Mouse (Mus musculus) heart, adult 18-20 months (tissue): ENCODE results near the gene Ubr7. TPM values are rescaled to one million over a fixed set of nuclear protein-coding genes. Genes with fewer than 3 reads are reported as not detected.

Experiments
- DNase-seq, 2 experiments: peaks; one replicate each; pipeline ENCODE4 v3.0.0; 2021 to 2022; ENCODE audit warnings: mixed read lengths in 1 of 2
- total RNA-seq, 2 experiments: library from RNA; stranded (reverse); gene quantifications; 2 replicates each; pipeline ENCODE4 v1.2.3; 2021

Gene Ubr7
- total RNA-seq, 2 experiments from 2014 or later = 26.9 to 27.8 TPM

DNA sequence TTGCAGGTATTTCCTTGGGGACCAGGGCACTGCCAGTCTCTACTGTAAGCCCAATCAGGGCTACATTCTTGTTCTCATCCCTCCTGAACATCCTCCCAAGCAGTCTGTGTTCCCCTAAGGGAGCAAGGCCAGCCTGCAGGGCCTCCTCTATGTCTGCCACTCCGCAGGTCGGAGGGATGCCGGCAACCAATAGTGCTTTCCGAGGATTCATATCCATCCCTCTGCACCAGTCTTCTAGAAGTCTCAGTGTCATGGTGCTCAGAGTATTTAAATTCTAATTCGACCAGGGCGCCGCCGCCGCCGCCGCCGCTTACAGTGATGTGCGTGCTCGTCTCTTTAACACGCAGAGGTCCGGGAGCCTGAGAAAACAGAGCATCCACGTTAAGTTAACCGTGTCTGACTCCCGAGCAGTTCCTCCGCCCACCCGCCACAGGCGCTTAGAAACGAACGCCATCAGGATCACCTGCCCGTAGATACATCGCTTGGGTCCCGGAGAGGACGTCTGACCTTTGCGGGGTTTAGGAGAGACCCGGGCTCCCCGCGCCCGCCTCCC, 14.7 kb upstream of the Ubr7 start:
- no peak for DNase-seq

DNA sequence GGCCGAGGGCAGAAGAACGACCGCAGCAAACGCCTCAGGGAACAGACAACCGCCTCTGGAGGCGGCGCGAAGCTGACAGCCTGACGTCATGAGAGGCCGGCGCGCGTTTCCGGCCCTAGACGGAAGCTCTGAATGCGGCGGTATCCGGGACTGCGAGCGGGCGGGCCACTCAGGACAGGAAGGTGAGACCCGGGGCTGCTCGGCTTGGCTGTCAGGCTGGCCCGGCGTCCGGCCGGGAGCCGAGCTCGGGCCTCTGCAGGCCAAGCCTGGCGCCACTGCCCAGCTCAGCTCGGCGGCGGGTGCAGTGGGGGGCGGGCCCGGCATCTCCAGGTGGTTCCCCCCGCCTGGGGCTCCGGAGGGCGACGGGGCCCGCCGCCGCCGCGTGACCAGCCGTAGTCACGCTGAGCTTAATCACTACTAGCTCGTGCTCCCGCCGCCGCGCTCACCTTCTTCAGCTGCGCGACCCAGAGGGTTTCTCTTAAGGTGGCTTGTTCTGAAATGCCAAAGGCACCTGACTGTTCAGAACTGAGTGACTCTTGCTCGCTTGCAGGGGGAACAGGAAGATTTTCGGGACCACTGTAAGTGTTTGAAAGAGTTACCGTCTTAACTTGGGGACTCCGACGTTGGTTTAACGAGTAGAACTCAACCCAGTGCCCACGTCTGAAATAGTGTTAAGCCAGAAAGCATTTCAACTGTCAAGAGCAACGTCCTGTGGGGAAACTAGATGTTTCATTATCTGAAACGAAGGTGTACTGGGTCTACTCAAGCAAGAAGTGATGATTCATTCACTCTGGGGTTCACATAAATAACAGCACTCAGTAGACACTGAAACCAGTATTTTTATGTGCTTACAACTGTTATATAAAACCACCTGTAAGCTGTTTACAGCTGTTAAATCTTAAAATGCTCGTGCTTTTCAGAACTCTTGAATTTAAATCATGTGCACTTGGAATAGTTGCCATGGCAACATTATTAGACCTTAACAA, 13.9 kb upstream of the Ubr7 start, which contains the start of the genes Moap1 and Tmem251:
TSS of gene Moap1 (minus strand) at position 73 of the 986 bp plus-strand sequence.
TSS of gene Tmem251 (plus strand) at position 174 of the 986 bp plus-strand sequence.
- DNase-seq = peak; percentile 91 to 95

DNA sequence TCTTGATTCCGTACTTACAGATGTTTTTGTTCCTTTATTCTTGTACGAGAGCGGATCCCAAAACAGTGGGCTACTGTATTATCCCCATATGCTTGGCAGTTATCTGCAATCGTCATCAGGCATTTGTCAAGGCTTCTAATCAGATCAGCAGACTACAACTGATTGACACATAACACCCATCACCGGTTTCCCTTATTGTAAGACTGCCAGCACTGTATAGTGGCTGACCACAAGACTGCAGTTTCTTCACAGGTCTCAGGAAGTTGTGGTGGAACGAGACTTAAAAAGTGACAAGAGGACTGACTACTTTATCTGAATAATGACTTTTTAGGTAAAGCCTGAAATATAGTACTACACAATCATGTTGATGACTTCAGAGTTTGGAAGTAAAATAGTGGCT, 12.9 kb upstream of the Ubr7 start:
- no peak for DNase-seq

DNA sequence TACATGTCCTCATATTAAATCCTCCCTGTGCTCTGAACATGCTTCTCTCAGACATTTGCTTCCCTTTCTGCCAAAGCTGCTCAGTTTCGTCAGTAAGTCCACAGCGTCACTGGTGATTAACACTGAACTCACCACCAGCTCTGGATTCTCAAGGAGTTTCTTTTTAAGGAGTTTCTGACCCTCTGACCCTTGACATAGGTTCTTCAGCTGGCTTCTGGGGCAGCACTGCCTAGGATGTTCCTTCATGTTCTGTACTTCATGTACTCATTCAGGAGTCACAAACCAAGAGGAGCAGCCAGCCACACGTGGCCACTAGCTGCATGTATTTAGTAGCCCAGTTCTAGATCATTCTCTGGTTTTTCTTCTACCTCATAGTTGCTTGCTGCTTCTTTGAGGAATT, 9.5 kb upstream of the Ubr7 start:
- DNase-seq = no peak

DNA sequence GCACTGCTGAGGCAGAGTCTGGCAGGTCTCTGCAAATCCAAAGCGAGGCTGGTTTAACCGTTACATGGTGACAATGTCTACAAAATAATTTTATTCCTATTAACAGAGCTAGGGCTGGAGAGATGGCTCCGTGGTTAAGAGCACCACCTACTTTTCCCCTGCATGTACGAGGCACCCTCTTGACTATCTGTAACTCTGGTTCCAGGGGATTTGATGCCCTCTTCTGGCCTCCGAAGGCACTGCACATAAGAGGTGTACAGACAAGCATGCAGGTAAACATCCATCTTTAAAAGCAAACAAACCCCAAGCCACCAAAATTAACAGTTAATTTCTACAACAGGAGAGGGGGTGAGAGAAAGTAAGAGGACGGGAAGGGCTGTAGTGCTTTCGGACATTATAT, 1.5 kb upstream of the Ubr7 start:
- DNase-seq = peak; percentile 11 to 32

DNA sequence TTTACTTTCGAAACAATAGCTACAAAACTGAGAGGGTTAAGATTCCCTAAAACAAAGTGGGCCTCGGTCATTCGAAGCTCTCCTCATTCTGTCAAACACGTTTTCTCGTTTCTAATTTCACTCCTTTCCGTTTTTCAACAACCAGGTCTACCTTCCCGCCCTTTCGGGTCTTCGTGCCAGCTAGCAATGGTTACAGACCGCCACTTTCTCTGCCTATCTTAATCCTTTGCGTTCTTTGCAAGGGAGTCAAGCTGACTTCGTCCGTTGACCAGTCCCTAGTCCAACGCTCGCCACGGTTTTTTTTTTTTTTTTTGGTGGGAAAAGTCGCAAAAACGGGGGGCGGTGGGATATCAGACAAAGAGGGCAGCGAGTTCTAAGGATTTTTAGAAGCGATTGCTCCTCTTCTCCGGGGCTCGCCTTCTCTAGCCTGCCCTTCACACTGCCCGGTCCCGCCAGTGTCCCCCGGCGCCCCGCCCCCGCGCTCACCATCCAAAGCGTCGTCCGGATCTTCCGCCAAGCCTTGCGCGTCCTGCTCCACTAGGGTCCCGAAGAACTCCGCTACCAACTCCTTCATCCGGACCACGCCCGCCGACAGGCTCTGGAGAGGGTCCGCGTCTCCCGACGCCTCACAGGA, 595 bp upstream of the Ubr7 start:
- no peak for DNase-seq

DNA sequence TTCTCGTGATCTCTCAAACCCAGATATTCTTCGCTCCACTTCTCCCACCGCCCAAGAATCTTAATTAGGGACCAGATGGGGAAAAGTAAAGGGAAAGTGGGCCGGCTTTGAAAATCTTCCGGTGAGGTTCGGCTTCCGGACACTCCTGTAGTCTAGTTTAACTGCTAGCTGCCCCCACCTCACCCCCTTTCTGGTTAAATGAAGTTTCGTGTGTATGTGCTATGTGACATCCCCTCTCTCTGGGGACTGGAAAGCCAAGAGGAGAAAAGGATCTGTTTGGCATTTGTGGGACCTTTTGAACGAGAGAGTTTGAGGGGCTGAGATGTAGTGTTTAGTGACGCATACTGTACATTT, 613 bp downstream of the Ubr7 start, which contains the start of gene Gm20604:
TSS of gene Gm20604 (minus strand) at position 270 of the 354 bp plus-strand sequence.
- peak in 1 of 2 experiments; percentile 15 for DNase-seq

DNA sequence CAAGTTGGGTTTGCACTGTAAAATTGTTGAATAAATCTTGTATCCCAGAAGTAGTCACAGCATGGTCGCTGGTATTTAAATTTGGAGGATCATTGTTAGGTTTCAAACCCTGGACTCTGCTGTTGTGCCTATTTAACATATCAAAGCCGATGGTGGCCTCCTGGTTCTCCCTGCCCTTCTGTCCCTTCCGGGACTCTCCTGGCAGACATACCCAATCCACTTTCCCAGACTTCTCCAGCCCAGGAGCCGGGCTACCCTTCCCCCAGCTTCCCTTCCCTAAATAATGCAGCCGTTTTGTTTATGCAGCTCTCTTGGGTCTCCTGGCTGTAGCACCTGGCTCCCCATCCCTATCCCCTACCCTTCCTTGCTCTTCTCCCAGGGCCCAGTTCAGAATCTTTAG, 1.2 kb downstream of the Ubr7 start:
- no peak for DNase-seq

DNA sequence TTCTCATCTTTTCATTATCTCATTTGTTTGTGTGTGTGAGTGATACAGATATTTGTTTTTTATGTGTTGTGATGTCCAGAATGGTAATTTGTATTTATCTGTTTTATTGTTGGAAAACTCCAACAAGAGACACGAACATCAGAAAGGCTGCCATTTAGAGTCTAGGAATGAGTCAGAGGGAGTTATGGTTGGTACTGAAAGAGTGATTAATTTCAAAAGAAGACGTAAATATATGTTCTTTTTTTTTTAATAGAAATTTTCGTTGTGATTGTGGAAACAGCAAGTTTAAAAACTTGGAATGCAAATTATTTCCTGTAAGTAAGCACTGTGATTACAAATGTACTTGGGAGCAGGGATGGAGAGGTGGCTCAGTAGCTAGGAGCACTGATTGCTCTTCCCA, 3.9 kb downstream of the Ubr7 start:
- no peak for DNase-seq

DNA sequence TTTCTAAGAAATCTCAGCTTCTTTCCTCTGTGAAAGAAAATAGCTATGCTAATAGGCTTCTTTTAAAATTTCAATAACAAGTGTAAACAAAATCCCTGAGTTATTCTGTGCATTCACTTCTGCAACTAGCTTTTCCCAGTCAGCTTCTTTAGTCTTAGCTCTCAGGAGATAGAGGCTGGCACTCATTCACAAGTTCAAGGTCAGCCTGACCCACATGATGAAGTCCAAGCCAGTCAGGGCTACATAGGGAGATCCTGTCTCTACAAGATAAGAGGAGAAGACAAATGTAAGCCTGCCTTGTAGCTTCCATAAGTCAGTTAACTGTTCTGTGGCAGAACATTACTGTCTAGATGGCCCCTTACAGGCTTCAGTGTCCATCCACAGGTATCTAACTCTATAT, 5.9 kb downstream of the Ubr7 start:
- DNase-seq = peak in 1 of 2 experiments; percentile 10

DNA sequence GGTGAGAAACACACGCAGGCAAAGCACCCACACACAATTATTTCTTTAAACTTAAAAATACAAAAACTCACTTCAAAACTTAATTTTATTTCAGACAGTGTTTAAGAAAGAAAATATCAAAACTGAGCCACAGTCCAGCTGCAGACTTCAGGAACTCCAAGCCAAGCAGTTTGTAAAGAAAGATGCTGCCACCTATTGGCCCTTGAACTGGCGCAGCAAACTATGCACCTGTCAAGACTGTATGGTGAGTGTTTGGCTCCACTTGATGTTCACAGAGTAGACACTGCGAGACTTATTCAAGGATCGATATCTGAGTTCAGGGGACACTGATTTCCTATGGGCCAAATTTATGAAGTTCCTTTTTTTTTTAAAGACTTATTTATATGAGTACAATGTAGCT, 11.2 kb downstream of the Ubr7 start:
- no peak for DNase-seq

DNA sequence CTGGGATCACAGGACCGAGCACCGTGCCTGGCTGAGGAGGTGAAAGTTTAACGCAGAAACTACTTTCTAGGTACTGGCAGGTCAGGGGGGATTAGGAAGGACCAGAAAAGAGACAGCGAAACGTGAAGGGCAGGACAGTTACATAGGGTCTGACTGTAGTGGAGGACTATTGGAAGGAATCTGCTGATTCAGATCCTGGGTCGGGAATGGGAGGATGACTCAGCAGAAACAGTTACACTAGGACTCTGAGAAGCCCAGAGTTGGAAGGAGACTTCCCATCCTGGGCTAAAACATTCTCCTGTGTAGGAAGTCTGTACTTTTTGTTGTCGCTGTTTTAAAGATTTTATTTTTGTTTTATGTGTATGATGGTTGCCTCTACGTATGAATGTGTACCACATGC, 13.8 kb downstream of the Ubr7 start:
- no peak for DNase-seq

DNA sequence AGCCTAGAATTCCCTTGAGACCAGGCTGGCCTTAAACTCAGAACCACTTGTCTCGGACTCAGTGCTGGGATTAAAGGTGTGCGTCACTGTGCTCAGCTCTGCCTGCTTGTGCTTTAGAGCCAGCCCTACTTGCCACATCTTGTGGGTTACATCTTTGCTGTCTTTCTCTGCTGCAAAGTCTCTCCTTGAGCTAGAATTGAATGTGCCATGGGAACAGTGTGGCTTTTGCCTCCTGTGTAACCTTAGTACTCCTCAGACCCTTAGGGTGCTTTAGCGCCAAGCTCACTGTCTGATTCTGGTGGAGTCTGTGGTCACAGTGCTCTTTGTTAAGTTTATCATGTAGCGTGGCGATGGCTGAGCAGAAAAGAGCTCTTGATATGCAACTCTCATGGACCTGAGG, 14.9 kb downstream of the Ubr7 start:
- DNase-seq = no peak

DNA sequence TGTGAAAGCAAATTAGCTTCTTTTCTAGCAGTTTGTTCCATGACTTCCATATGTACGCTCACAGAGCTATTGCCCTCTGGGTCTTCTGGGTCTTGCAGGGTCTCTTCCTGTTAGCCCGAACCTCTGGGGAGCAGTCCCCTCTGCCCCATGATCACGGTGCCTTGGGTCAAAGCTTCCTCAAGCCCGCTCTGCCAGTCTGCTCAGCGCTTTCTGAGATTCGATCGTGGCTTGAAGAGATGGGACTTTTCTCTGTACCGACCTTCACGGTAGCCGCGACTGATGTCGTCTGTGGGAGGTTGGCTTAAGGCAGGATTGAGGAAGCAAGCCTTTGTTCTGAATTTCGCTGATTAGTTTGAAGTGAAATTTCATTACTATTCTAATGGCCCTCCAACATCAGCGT, 18.3 kb downstream of the Ubr7 start:
- DNase-seq = no peak

DNA sequence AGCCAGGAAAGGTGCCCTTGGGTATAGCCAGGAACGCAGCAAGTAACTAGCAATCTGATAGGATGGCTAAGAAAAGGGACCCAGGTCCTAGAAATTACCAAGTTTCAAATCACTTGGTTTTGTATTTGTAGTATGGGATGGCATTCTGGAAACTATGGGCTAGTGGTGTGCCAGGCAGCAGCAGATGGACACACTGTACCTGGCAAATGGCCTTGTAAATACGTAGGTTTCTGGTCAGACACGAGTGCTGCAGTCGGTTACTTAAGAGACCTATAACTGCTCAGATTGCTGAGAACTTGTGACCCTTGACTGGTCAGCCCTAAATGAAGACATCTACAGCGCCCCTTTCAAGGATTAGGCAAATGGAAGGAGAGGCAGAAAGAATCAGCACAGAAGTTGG, 20.4 kb downstream of the Ubr7 start:
- no peak for DNase-seq

DNA sequence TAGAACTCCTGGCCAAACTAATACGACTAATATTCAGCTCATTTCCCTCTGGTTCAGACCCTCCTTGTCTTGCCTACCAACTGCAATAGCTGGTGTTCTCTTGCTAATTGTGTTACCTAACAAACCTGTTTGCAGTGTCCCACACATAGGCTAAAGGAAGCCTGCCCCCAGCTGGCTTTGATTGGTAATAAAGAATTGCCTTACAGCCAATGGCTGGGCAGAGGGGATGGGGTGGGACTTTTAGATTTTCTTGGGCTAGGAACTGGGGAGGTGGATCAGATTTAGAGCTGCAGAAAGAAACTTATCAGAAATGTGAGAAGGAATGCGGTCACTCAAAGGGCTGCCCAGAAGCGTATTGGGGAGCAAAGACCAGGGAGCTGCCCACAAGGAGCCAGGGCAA, 21.7 kb downstream of the Ubr7 start:
- DNase-seq = peak in 1 of 2 experiments; percentile 23

DNA sequence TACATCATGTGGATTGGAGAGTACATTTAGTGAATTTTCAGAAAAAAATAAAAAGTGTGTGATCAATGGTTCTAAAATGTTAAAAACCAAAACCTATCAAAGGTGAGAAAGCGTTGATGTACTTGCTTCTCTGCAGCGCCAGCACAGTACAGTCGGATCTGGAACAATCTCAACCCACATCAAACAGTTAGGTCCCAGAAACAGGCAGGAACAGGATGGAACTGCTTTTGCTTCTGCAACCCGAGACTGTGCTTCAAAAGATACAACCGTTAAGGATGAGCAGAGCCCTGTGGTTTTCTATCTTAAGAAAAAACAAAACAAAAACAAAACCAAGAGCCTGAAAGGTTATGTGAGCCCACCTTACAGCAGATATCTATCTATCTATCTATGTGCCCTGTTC, 25.1 kb downstream of the Ubr7 start:
- no peak for DNase-seq

DNA sequence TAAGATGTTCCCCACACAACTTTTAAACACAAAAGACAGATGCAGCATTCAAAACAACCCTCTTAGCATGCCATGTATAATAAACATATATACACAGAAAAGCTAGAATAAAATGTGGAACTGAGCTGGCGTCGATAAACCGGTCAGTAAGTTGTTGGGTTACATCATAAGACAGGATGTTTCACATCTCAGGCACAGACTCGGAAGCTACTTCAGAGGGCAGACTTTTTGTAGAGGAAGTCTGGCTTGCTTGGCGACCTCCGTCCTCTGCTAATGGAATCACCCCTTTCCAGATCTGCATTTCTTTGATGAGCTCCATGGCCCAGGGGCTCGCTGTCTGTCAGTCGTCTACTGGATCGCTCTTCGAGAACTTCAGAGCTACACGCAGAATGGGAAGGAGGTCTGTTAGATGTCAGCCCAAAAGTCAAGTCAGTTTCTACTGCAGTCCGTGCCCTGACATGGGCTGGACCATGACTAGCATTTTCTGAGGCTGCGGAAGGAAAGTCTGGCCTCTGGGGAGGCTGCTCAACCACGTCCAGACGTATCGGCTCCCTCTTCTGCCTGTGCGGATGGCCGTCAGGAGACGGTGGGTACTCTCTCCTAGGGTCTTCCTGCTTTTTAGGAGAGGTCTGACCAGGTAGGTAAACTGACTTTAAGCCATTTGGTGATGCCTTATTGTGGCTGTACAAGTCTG, 27.3 kb downstream of the Ubr7 start:
- DNase-seq = no peak

DNA sequence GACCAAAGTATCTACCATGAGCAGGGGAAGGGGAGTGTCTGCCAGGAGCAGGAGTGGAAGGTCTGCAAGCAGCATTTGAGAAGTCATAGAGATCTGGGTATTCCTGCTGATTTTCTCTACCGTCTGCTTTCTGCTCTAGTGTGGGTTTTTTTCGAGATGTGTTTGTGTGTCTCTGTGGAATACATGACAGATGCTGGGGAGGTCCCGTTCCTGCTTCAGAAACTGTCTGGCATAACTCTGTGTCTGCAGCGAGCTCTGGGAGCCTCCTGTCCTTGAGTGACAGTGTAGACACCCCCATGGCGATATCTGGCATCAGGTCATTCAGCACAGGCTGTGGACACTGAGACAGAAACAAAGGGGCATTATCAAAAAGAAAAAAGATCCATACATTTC, 27.8 kb downstream of the Ubr7 start:
- DNase-seq = no peak

DNA sequence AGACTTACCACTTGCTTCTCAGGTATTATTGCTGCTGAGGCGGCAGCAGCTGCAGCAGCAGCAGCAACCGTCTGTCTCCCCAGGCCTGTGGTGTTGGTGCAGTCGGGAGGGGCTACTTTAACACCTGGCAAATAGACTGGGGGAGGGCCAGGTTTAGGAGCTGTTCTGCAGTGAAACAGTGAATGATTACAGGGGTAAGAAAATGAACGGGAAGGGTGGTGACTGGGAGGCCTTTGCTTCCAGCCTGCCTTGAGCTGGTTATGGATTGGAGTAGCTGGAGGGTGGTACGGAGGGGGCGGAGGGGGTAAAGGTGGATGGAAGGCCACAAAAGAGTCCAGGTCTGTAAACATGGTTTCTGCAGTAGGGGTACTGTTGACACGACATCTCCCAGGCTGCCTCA, 30.2 kb downstream of the Ubr7 start:
- DNase-seq = no peak

DNA sequence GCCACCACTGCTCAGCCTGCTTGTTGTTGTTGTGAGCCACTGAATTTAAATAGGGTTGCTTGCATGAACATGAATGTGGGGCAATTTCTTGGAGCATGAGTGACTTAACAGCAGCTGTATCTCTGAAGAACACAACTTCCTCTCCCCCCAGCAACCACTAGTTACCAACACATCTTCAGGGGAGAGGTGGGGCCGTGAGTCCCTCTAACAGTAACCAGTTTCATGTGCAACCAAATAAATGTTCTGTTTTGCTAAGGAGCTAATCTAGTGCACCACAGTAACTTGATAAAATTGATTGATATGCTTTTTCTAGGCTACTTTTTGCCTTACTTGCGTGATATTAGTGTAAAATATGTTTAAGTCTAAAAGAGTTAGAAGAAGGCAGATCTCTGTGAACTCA, 41.8 kb downstream of the Ubr7 start:
- no peak for DNase-seq

DNA sequence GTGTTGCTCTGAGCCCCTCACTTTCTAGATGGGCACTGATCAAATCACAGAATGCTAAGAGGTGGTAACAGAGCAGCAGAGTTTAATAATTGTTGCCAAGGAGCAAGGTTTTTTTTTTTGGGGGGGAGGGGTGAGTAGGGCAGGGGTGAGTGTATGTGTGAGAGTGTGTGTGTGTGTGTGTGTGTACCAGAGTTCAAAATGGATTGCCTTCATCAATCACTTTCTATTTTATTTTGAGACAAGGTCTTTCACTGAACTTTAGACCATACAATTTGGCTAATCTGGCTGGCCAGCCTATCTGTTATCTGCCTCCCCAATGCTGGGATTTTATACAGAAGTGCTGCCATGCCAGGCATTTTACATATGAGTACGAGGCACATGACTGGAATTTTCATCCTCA, 57.1 kb downstream of the Ubr7 start:
- DNase-seq = no peak

DNA sequence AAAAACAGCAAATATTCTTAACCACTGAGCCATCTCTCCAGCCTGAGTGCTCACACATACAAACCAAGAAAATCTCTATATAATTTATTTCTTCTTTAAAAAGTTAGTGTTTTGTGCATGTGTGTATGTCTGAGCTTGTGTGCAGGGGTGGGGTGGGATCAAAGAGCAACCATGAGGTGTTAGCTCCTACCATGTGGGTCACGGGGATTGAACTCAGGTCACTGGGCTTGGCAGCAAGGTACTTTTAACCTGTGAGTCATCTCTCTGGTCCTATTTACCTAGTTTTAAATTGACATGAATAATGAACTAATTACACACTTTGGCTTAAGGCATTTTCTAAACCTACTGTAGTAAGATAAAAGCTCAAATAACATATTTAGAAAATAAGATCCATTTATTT, 68.6 kb downstream of the Ubr7 start:
- DNase-seq = no peak
